Mouse (Mus musculus): Measurements from ENCODE around the gene Gm49450. TPM values are rescaled to one million over a fixed set of nuclear protein-coding genes. Genes with fewer than 3 reads are reported as not detected.

The Gm49450 gene
- total and polyA plus RNA-seq, 3 experiments, result 26.2 TPM; not detected in 2

- no peak overlapping the region for H3K9ac ChIP-seq (ENCODE audit: low read depth, low read length)
- no peak for DNase-seq
- intact Hi-C loops (cut with DNase I), result no loop called here
- H3K4me1 ChIP-seq (ENCODE audit: control insufficient read depth, insufficient read depth, low read length), result peaks cover 2% of the 10 kb centered on the region
- H3K27me3 ChIP-seq (ENCODE audit: control insufficient read depth, insufficient read depth, low read length), result no peaks in the 10 kb centered on the region
- H3K36me3 ChIP-seq (ENCODE audit: control insufficient read depth, insufficient read depth, low read length), result no peaks in the 10 kb centered on the region
- WGBS, result 73% methylated on average over 7 of the region's 7 CpGs
- TF ChIP-seq EP300 (IDR thresholded peaks at IDR 0.05; ENCODE audit: insufficient read depth, low read depth, low read length), result no peak
- no peak for TF ChIP-seq POLR2A (IDR thresholded peaks at IDR 0.05; ENCODE audit: insufficient read depth, low read depth, low read length)
- no peak for TF ChIP-seq CTCF (IDR thresholded peaks at IDR 0.05)
- H3K27ac ChIP-seq, result no peak overlapping the region
- no peak overlapping the region for H3K4me3 ChIP-seq
- H3K79me2 ChIP-seq (replicated peaks; ENCODE audit: control insufficient read depth, insufficient read depth, low read length), result no peaks in the 10 kb centered on the region
Measured at GRCm38 (mm10) chr15:98887526-98887925, 65.8 kb downstream of the Gm49450 start.

DNA sequence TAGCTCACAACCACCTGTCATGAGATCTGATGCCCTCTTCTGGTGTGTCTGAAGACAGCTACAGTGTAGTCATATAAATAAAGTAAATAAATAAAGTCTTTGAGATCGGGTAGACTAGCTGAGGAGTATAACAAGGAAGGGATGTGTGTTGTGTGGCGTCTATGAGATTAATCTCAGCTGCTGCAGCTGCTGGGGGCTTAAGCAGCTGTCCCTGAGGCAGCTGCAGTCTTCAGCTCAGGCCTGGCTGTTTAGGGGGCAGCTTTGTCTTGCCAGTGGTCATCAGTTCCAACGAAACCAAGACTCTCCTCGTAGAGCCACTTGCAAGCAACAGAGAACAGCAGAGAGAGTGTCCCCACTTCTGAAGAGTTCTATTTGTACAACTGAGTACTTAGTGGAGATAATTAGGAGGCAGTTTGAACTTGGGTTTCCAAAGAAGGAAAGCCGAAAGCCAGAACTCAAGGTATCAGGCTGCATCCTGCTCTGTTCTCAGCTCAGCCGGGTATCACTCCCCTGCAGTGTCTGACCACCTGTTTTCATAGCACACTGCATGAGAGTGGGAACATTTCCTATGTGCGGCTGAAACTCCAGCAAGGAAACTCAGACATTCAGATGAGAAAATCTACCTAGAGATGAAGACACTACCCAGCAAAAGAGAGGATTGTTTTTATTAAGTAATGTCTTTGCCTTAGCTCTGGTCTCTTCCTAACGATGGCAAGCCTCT, 66.5 kb downstream of the Gm49450 start:
- H3K79me2 ChIP-seq (replicated peaks; ENCODE audit: control insufficient read depth, insufficient read depth, low read length), result no peaks in the 10 kb centered on the region
- no peak for TF ChIP-seq EP300 (IDR thresholded peaks at IDR 0.05; ENCODE audit: insufficient read depth, low read depth, low read length)
- TF ChIP-seq POLR2A (IDR thresholded peaks at IDR 0.05; ENCODE audit: insufficient read depth, low read depth, low read length), result no peak
- no peak for TF ChIP-seq CTCF (IDR thresholded peaks at IDR 0.05)
- intact Hi-C loops (cut with DNase I), result no loop called here
- no peaks in the 10 kb centered on the region for H3K36me3 ChIP-seq (ENCODE audit: control insufficient read depth, insufficient read depth, low read length)
- no peak overlapping the region for H3K4me3 ChIP-seq
- no peak overlapping the region for H3K9ac ChIP-seq (ENCODE audit: low read depth, low read length)
- 61% methylated on average over 8 of the region's 8 CpGs for WGBS
- no peak overlapping the region for H3K27ac ChIP-seq
- DNase-seq, result no peak
- no peaks in the 10 kb centered on the region for H3K27me3 ChIP-seq (ENCODE audit: control insufficient read depth, insufficient read depth, low read length)
- H3K4me1 ChIP-seq (ENCODE audit: control insufficient read depth, insufficient read depth, low read length), result no peaks in the 10 kb centered on the region

DNA sequence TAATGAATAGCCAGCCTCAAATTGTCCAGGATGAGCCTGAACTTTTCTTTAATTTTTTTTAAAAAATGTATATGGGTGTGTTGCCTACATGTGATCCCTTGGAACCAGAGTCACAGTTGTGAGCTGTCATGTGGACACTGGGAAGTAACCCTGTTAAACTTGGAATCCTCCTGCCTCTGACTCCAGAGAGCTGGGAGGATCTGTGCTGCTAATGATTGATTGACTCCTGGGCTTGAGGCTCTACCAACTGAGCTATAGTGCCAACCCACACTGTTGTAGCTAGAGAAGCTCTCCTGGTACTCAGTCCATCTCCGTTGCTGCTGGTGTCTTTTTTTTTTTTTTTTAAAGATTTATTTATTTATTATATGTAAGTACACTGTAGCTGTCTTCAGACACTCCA, 69.2 kb downstream of the Gm49450 start:
- H3K4me1 ChIP-seq (ENCODE audit: control insufficient read depth, insufficient read depth, low read length), result peaks cover 2% of the 10 kb centered on the region; the same call in 1 of the 2 replicates
- no peaks in the 10 kb centered on the region for H3K79me2 ChIP-seq (replicated peaks; ENCODE audit: control insufficient read depth, insufficient read depth, low read length)
- TF ChIP-seq CTCF (IDR thresholded peaks at IDR 0.05) (no peak), POLR2A (IDR thresholded peaks at IDR 0.05; ENCODE audit: insufficient read depth, low read depth, low read length) (no peak), EP300 (IDR thresholded peaks at IDR 0.05; ENCODE audit: insufficient read depth, low read depth, low read length) (no peak)
- no peaks in the 10 kb centered on the region for H3K36me3 ChIP-seq (ENCODE audit: control insufficient read depth, insufficient read depth, low read length)
- intact Hi-C loops (cut with DNase I), result loop anchor here (5.0 kb wide), 1 partner anchor 33 kb away; the partner anchor contains the start of gene Lmbr1l
- no peak for DNase-seq
- no peaks in the 10 kb centered on the region for H3K27me3 ChIP-seq (ENCODE audit: control insufficient read depth, insufficient read depth, low read length)
- no peak overlapping the region for H3K27ac ChIP-seq
- 68% methylated on average over 1 of the region's 1 CpGs for WGBS
- no peak overlapping the region for H3K9ac ChIP-seq (ENCODE audit: low read depth, low read length)
- no peak overlapping the region for H3K4me3 ChIP-seq

DNA sequence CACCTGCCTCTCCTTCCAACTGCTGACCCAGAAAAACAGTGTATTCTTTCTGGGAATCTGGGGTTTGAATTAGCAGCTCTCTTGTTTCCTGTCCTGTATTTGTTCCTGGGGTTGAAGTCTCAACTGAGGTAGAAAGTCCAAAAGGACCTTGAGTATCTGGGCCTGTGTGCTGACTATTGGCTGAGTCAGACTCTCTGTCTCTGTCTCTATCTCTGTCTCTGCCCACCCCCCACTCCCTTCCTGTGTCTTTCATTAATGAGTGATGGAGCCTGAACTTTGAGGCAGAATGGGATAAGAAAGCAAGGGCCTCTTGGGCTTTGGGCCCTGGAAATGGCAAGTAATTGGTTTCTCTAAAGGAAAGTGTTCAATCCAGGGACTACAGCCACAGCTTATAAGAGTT, 69.7 kb downstream of the Gm49450 start:
- Histone ChIP-seq H3K4me3 (no peak overlapping the region), H3K27ac (no peak overlapping the region), H3K9ac (ENCODE audit: low read depth, low read length) (no peak overlapping the region), H3K36me3 (ENCODE audit: control insufficient read depth, insufficient read depth, low read length) (no peaks in the 10 kb centered on the region), H3K79me2 (replicated peaks; ENCODE audit: control insufficient read depth, insufficient read depth, low read length) (no peaks in the 10 kb centered on the region), H3K27me3 (ENCODE audit: control insufficient read depth, insufficient read depth, low read length) (no peaks in the 10 kb centered on the region), H3K4me1 (ENCODE audit: control insufficient read depth, insufficient read depth, low read length) (peaks cover 2% of the 10 kb centered on the region; the same call in 1 of the 2 replicates)
- intact Hi-C loops (cut with DNase I), result loop anchor here (5.0 kb wide), 1 partner anchor 34 kb away; the partner anchor contains the start of gene Lmbr1l
- DNase-seq, result no peak
- TF ChIP-seq EP300 (IDR thresholded peaks at IDR 0.05; ENCODE audit: insufficient read depth, low read depth, low read length), result no peak
- TF ChIP-seq POLR2A (IDR thresholded peaks at IDR 0.05; ENCODE audit: insufficient read depth, low read depth, low read length), result no peak
- no peak for TF ChIP-seq CTCF (IDR thresholded peaks at IDR 0.05)

Other genes with a start within 250 kb of the Gm49450 start
- under 1 TPM; 0.11 to 0.16 TPM for gene Ccdc65, start 245.3 kb downstream of the Gm49450 start, total RNA-seq (2021)
- 0.15 and 0.37 TPM in 2 replicates for gene Ccdc65, start 245.3 kb downstream of the Gm49450 start, polyA plus RNA-seq (2012; rRNA removed)
- 1 to 10 TPM; 5.1 to 5.8 TPM for gene Fkbp11, start 225.4 kb downstream of the Gm49450 start, total RNA-seq (2021)
- gene Fkbp11, start 225.4 kb downstream of the Gm49450 start, polyA plus RNA-seq (2012; rRNA removed), result 3.2 and 4.8 TPM in 2 replicates
- 10 to 100 TPM; 18.9 to 20.0 TPM for gene Arf3, start 190.3 kb downstream of the Gm49450 start, total RNA-seq (2021)
- gene Arf3, start 190.3 kb downstream of the Gm49450 start, polyA plus RNA-seq (2012; rRNA removed), result 30.6 and 41.0 TPM in 2 replicates
- gene Wnt10b, start 175.4 kb downstream of the Gm49450 start, total RNA-seq (2021), result under 1 TPM; 0.20 to 0.29 TPM
- 0.23 and 0.70 TPM in 2 replicates for gene Wnt10b, start 175.4 kb downstream of the Gm49450 start, polyA plus RNA-seq (2012; rRNA removed)
- gene Wnt1, start 163.7 kb downstream of the Gm49450 start, total RNA-seq (2021), result not detected
- gene Wnt1, start 163.7 kb downstream of the Gm49450 start, polyA plus RNA-seq (2012; rRNA removed), result not detected in 2 replicates
- under 1 TPM; 0.45 to 0.50 TPM for gene Ddn, start 144.1 kb downstream of the Gm49450 start, total RNA-seq (2021)
- gene Ddn, start 144.1 kb downstream of the Gm49450 start, polyA plus RNA-seq (2012; rRNA removed), result 0.12 and 0.23 TPM in 2 replicates
- 100 to 1,000 TPM; 104 to 114 TPM for gene Prkag1, start 122.0 kb downstream of the Gm49450 start, total RNA-seq (2021)
- 95.7 and 200 TPM in 2 replicates for gene Prkag1, start 122.0 kb downstream of the Gm49450 start, polyA plus RNA-seq (2012; rRNA removed)
- gene Kmt2d, start 82.3 kb downstream of the Gm49450 start, total RNA-seq (2021), result 10 to 100 TPM; 51.3 to 56.5 TPM
- 17.1 and 17.7 TPM in 2 replicates for gene Kmt2d, start 82.3 kb downstream of the Gm49450 start, polyA plus RNA-seq (2012; rRNA removed)
- gene Rhebl1, start 59.0 kb downstream of the Gm49450 start, total RNA-seq (2021), result 1 to 10 TPM; 1.6 to 2.3 TPM
- 3.7 and 4.4 TPM in 2 replicates for gene Rhebl1, start 59.0 kb downstream of the Gm49450 start, polyA plus RNA-seq (2012; rRNA removed)
- gene Dhh, start 55.0 kb downstream of the Gm49450 start, total RNA-seq (2021), result 1 to 10 TPM in 1 of 2 experiments, under 1 TPM in 1; 0.73 to 1.5 TPM
- 0.94 and 1.8 TPM in 2 replicates for gene Dhh, start 55.0 kb downstream of the Gm49450 start, polyA plus RNA-seq (2012; rRNA removed)
- 10 to 100 TPM in 1 of 2 experiments, 1 to 10 TPM in 1; 7.1 to 11.1 TPM for gene Lmbr1l, start 35.3 kb downstream of the Gm49450 start, total RNA-seq (2021)
- gene Lmbr1l, start 35.3 kb downstream of the Gm49450 start, polyA plus RNA-seq (2012; rRNA removed), result 23.2 and 25.0 TPM in 2 replicates
- gene Tuba1b, start 19.0 kb downstream of the Gm49450 start, total RNA-seq (2021), result 100 to 1,000 TPM; 129 to 144 TPM
- 534 and 728 TPM in 2 replicates for gene Tuba1b, start 19.0 kb downstream of the Gm49450 start, polyA plus RNA-seq (2012; rRNA removed)
- 10 to 100 TPM; 57.0 to 85.0 TPM for gene Tuba1a, start 152 bp upstream of the Gm49450 start, total RNA-seq (2021)
- 165 and 235 TPM in 2 replicates for gene Tuba1a, start 152 bp upstream of the Gm49450 start, polyA plus RNA-seq (2012; rRNA removed)
- 10 to 100 TPM; 30.1 to 39.0 TPM for gene Tuba1c, start 76.3 kb upstream of the Gm49450 start, total RNA-seq (2021)
- gene Tuba1c, start 76.3 kb upstream of the Gm49450 start, polyA plus RNA-seq (2012; rRNA removed), result 58.6 and 74.4 TPM in 2 replicates
- gene Prph, start 101.6 kb upstream of the Gm49450 start, total RNA-seq (2021), result under 1 TPM; 0.13 to 0.80 TPM
- 1.00 and 2.1 TPM in 2 replicates for gene Prph, start 101.6 kb upstream of the Gm49450 start, polyA plus RNA-seq (2012; rRNA removed)
- under 1 TPM in 1 of 2 experiments, not detected in 1; 0.31 TPM for gene Troap, start 121.0 kb upstream of the Gm49450 start, total RNA-seq (2021)
- 0.18 and 0.53 TPM in 2 replicates for gene Troap, start 121.0 kb upstream of the Gm49450 start, polyA plus RNA-seq (2012; rRNA removed)
- gene C1ql4, start 134.3 kb upstream of the Gm49450 start, total RNA-seq (2021), result not detected
- not detected in 2 replicates for gene C1ql4, start 134.3 kb upstream of the Gm49450 start, polyA plus RNA-seq (2012; rRNA removed)
- gene Dnajc22, start 139.6 kb upstream of the Gm49450 start, total RNA-seq (2021), result under 1 TPM; 0.44 to 0.57 TPM
- 0.18 and 0.35 TPM in 2 replicates for gene Dnajc22, start 139.6 kb upstream of the Gm49450 start, polyA plus RNA-seq (2012; rRNA removed)
- 1 to 10 TPM; 6.6 to 6.7 TPM for gene Spats2, start 172.4 kb upstream of the Gm49450 start, total RNA-seq (2021)
- 5.3 and 6.7 TPM in 2 replicates for gene Spats2, start 172.4 kb upstream of the Gm49450 start, polyA plus RNA-seq (2012; rRNA removed)